Mouse (Mus musculus) CD4-positive, CD25-positive, alpha-beta regulatory T cell, adult 2 months (primary cell): ENCODE measurements around the gene Hoxa13.

Experiments used
- DNase-seq: peaks from one replicate; pipeline ENCODE4 v3.0.0-alpha.2; 2012; ENCODE audit warnings: low read depth, low spot score

Gene Hoxa13

DNA sequence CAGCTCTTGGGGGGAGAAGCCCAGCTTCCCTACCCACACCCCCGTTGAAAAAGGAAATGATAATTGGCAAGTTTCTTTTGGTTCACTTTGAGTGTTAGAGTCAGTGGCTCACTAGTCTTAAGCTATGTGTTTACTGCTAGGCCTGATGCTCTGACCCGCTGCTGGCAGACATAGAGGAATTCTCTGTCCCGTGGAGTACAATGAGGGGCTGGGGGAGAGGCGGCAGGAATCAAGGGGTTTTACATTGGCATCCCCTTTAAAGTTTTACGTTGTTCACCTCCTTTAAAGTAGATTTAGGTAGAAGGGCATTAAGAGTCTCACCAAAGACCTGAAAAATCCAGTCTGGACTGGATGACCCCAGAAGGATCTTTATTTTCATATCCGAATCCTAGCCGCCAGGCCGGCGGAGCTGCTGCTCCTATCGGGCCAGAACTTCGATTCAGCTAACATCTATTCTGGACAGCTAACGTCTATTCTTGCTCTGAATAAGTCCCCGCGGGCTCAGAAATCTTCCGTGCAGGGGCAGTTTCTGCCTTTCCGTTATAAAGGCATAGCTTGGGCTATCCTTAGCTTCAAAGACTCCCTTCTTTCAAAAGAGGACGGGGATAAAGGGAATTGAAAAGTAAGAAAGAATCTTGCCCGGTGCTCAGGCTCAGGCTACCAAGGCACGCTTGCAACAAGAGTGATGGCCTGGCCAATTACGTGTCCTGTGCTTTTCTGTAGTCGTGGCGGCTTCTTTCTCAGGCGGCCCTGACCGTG lies 8.5 kb downstream of the Hoxa13 start:
- DNase-seq: no peak

DNA sequence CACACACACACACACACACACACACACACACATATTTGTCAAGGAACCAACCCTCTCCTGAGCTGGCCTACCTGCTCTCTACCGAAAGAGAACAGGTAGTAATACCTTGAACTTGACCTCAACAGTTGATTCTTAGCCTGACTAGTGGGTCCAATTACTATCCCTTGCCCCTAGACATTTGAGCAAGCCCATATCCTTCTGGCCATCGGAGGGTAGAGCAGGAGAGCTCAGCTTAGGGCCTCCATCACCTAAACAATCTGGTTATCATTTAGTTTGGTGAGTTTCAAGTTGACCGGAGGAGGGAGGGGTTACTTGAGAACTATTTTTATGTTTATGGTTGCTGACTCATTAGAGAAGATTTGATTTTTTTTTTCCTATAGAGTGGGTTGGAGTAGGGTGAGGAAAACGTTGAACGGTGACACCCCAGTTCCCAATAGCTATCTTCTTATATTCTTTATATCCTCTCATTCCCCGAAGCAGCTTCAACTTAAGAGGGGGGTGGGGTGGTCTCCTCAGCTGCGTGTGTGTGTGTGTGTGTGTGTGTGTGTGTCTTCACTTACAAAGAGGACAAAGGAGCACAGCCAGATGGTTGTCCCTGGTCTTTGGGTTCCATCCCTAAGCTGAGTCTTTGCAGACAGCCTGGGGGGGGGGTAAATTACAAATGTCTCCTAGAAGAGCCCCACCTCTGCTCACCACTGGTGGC lies 9.4 kb downstream of the Hoxa13 start:
- DNase-seq: no peak

DNA sequence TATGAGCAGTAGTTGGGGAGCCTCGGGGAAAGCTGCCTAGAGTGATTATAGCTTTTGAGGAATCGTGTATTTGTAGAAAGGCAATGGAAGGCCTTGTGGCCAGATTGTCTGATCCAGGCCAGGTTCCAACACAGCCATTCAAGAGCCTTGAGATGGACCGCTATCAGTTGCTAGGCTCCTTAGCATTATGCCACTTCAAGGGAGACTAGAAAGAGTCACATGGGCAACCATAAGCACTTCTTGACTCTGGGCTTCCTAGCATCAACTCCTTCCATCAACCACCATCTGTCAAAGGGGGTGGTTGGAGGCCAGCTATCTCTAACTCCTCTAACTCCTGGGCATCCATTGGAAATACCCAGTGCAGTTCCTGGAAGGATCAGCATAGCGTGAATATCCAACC lies 10.9 kb downstream of the Hoxa13 start:
- DNase-seq: no peak

DNA sequence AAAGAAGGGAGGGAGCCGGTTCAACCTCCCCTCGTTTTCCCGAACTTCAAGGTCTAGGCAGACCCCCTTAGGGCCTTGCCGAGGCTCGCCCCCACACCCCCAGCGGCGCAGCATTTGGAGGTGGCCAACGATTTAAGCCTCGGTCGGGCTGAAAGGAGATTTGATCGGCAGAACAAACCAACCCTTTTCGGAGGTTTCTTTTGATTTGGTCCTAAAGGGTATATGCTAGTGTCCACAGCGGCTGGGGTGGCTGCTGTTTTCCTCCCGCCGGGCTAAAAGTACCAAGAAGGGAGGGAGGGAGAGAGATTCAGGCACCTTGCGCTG lies 11.3 kb downstream of the Hoxa13 start:
- no peak for DNase-seq

DNA sequence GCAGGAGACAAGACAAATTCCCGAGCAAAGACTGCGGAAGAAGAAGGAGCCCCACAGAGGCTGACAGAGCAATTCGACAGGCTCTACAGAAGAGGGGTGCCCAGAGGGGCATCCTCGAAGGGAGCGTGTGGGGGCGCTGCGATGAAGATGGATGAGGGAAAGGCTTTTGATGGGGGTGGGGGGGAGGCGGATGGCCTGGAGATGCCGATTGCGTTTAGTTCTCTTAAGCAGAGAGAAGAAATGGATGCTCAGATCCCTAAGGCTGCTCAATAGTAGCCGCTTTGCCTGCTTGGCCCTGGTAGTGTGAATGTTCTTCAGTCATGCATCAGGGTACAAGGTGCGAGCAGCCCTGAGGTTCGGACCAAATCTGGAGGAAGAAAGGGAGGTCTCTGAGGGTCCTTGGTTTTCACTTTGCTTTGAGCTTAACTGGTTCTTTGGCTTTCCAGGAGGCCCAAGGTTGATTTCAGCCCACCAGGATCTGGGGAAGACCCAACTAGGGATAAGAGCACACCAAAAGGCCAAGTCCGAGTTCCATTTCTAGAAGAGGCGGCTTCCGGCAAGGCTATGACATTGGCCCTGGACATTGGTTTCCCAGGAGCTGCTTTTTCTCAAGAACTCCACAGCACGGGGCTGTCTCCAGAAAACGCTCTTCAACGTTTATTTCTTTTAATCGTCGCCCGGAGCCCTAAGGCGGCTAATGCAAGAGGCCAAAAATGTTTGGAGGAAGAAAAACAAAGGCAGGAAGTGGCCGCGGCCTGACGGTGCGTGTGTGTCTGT lies 11.9 kb downstream of the Hoxa13 start:
- no peak for DNase-seq

DNA sequence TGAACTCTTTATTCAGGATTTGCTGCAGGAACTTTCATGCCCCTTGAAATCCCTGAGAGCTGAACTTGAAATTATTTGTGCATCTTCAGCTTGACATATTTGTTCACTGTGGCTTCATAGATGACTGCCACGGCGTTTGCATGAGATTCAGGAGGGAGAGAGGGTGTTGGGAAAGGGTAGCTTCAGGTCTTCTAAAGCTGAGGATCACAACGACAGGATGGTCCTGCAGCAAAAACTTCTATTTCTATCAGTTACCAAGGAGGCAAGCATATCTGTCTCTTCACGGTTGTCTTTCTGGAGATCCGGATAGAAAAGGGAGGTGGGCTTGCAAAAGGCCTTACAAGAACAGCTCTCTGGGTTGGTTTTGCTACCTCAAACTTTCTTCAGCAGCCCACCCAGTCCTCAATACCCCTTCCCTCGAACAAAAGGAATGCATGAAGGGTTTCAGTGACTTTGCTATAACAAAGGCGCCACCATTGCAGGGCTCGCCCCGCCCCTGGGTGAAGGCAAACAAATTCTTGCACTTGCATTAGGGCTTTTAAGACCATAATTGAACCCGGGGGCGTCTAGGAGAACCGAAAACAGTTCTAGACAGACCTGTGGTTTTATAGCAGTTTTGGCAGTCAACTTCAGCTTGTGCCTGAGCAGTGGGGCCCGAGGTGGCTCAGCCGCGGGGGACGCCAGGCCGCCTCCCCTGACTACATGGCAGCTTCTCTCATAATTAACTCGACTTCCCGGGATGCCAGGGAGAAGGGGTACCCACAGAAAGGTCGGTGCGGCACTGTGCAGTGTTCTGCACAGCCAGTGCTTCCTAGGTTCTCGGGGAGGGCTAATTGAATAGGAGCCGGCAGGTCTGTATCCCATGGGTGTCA lies 12.7 kb downstream of the Hoxa13 start:
- DNase-seq: no peak

DNA sequence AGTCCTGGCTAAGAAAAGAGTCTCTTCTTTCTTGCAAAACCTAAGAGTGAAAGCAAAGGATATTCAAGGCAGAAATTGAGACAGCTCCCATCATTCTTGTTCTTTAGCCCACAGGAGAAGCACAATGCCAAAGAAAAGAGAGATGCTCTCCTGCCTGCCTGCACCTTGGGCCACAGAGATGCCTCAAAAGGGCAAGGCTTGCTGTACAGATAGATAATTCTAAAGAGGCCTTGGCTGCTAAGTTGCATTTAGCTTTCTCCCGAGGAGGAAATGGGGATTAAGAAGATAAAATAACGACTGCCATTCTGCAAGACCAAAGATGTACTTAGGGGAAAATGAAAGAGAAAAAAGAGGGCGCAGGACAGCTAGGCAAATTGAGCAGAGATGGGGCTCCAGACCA lies 13.8 kb downstream of the Hoxa13 start:
- no peak for DNase-seq

DNA sequence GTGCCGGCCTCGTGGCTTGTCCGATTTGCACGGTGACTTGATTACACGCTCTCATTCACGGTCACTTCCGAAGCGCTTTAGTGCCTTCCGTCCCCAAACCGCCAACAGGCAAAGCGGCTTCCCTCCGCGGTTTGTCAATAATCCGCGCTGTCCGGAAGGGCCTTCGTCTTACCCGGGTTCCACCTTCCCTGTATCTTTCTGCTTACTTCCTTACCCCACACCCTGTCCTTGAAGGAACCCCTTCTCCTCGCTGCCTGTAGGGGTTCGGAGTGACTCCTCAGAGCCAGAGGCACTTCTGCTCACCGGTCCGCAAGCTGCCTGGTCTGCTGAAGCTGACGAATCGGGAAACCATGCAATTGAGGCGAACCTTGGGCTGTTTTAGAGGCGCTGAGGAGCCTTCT lies 14.3 kb downstream of the Hoxa13 start:
- no peak for DNase-seq

DNA sequence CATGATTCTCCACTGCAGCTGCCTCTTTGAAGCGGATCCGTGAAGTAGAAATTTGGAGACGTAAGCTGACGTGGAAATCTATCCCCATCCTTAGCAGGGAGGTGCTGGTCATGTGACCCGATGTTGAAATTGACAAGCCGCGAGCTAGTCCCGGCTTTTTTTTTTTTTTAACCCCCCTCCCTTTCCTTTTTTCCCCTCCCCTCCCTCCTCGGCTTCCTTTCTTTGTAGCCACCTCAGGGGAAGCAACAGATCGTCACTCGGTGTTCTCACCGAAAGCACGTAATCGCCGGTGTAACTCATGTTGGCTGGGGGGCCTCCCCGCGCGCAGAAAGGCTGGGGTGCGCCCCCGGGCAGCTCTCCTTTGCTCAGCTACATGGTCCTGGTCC lies 14.9 kb downstream of the Hoxa13 start, which contains the start of gene Hoxa11:
Gene Hoxa11, minus strand, starts transcription at position 54 of the 386 bp plus-strand sequence.
- DNase-seq: peak; percentile 43

DNA sequence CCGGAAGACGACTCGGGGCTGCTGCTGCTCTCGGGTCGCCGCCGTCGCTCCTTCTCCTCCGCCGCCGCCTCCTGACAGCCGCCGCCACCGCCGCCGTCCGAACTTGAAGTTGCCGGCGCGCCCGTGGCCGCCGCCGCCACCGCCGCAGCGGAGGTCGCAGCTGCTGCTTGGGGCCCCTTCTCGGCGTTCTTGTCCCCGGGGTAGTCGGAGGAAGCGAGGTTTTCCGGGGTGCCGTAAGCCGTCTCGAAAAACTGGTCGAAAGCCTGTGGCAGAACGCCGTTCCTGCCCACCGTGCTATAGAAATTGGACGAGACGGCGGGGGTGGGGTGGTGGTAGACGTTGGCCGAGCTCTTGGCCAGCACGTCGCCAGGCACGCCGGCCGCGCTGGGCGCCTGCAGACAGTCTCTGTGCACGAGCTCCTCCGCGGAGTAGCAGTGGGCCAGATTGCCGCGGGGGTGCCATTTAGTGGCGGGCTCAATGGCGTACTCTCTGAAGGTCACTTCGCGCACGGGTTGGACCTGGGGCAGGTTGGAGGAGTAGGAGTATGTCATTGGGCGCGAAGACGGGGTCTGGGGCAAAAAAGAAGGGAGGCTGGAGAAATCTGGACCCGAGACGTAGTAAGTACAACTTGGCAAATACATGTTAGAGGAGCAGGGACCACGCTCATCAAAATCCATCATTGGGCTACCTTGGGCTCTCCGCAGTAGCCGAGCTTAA lies 15.5 kb downstream of the Hoxa13 start:
- DNase-seq: peak; percentile 41

DNA sequence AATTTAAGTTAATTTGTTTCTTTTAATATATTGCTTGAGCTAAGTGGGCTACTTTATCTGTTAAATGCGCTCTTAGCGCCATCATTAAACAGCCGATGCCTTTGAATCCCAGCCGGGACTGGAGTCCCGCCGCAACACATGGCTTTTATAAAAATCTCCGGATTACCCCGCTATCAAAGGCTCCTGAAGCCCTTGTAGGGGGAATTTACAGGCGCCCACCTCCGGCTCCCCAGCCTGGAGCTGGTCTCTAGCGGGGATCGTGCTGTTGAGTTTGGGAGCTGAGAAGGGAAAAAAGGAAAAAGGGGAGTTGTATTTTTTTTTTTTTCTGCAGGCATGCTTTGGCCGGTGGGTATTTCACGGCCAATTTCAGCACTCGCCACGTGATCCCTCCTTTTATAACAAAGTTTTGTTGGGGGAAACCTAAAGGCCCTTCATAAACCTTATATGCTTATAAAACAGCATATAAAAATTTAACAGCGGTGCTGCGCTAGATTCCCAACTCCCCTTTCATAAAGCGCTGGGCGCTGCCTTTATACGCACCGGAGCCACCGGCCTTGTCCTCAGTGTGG lies 16.1 kb downstream of the Hoxa13 start:
- no peak for DNase-seq

DNA sequence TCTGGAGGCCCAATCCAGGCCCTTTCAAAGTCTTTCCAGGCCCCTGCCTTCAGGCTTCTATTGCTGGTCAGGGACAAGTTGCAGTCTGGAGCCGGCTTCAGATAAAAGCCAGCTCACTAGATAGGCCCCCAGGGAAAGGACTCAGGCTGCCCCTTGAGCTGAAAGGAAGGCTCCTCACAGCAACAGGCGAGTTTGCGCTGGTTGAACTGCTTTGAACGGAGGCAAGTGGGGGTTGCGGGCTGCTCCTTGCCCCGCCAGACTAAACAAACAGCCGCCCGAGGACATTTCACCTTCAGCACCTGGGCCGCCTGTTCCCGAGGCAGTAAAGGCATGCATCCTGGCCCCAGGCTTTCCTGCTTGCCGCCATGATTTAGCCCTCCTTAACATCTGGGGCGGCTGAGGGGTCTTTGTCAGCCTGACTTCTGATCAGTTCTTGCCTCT lies 17.0 kb downstream of the Hoxa13 start:
- DNase-seq: no peak

DNA sequence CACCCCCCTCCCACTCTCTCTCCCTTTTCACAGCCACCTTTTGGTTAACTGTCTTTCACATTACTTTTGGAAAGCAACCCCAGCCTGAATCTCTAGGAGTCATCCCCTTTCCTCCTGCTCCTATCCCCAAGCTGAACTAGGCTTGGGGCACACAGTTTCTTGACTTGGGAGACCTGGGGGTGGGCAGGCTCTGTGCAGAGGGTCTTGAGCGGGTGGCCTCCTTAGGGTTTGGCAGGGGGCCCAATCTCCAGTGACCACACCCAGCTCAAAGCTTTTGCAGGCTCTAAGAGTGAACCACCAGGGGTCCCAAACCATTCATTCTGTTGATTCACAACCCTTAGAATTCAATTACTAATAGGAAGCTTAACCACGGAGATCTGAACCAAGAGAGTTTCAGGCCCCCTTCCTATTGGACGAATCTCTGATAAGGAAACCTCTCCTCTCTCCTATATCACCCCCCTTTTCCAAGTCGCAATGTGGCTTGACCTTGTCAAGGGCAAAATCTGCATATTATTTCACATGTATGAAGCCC lies 17.8 kb downstream of the Hoxa13 start:
- DNase-seq: no peak

DNA sequence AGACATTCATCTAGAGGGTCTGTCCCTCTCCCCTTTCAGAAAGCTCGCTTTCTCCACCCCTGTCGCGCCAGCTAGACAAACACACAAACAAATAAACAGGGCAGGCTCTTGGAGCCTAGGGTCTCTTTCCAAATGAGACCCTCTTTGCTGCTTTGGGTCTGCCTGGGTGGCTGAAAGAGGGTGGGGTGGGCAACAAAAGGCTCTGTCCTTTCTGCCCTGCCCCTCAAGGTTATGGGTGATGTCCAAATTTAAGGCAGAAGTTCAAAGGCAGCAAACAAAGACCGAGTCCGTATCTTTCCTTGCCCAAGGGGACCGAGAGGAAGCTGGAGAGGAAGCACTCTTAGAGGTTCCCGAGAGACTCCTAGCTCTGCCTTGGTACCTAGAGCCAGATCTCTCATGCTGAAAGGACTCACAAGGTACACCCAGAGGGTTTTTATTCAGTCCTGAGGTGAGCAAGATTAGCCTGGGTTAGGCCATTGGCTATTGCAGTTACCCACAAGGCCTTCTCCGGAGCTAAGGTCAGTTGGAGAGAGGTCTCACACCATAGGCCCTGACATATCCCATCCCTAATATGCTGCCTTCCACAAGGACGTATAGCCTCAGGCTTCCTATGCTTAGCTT lies 19.6 kb downstream of the Hoxa13 start:
- DNase-seq: no peak

DNA sequence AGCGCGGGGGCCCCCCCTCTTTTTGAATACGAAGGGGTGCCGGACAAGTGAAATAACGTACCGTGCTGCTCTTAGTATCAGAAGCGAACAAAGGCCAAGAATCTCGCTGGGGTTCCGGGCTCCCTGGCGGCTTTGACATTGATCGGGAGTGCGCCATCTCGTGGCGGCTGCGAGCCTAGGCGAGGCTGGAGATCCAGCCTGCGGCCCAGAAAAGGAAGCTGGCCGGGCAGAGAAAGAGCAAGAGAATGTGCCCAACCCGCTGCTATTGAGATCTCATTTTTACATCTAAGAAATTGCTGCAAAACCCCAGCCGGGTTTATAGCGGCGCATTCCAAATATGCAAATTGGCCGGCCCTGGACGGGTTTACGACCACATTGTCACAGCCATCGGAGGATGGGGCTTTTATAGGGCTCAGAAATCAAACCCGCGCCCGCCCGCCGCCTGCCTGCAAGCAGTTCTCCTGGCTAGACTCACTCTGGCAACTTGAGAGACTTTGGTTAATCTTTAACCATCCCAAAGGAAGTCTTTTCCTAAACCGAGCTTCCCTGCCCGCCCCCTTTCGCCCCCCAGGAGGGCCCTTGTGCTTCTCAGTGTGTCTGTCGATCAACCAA lies 20.2 kb downstream of the Hoxa13 start, which contains the start of gene Hoxa10:
Gene Hoxa10, minus strand, starts transcription at position 466 of the 612 bp plus-strand sequence.
- DNase-seq: peak; percentile 90

DNA sequence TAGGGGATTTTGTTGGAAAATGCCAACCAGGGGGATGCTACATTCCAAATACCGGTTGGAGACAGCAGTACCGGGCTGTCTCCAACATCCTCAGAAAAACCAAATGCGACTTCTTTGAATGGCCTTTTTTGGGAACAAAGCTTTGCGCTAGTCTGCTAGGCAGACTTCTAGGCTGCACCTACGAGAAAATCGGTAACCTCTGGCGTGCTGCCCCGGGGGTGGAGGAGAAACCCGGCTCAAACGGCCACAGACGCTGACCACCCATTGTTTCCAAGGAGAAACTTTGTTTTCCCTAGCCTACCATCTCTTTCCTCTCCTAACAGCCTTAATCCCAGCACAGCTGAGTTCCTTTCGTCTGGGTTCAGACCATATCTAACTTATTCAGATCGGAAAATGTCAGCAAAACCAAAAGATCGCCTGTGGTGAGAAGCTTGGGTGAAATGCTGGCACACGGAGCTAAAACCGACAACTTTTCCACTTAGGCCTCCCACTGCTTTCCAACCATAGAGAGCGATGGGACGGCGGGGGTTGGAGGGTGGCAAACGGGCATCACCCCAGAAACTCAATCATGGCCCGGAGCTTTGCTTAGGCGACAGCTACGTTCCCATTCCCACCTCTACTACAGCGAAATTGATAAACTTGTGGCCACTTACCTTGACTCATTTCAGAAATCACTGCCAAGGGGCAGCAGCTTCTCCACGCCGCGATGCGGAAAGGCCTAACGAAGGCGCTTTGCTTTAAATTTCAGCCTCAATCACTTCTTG lies 20.9 kb downstream of the Hoxa13 start:
- no peak for DNase-seq

DNA sequence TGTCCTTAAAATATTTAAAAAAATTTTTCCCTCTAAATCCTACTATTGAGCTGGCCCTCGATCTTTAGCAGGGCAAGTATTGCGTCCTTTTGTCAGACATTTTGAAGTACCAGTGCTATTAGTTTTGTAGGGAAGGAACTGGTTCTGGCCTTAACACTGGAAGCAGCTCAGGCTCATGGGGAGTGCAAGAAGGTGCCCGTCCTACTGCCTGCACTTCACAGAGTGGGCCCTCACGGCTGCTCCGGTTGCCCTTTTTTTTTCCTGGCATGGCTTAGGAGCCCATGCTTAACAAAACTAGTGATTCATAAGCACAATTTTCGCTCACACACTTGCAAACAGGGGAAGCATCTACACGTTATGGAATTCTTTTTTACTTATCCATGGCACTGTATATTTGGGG lies 21.7 kb downstream of the Hoxa13 start:
- DNase-seq: no peak

DNA sequence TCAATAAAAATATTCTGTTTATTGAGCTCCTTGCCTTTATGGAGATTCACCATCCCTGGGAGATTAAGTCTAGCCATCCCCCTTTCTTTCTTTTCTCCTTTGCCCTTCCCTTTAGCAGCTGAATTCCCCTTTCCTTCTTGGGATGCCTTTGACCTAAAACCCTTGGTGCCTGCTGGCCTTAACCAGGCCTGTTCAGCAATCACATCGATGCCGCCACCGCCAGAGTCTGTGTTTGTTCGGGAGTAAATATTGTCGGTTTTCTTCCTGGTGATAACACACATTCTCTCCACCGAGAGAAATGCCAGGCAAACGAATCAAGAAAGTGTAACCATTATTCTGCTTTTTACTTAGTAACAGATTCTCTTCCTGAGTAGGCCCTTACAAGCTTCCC lies 22.5 kb downstream of the Hoxa13 start:
- no peak for DNase-seq
